Mouse (Mus musculus): ENCODE results near the gene Wdr54. TPM values are rescaled to one million over a fixed set of nuclear protein-coding genes. Genes with fewer than 3 reads are reported as not detected.
A peak's percentile ranks its signal among the peaks of the same experiment; 100 is the strongest.

Gene Wdr54
- total RNA-seq, 2 experiments from 2014 or later, result not detected

- no peak for ATAC-seq (replicated peaks; ENCODE audit: low FRiP score, poor library complexity, severe bottlenecking)
Measured at GRCm38 (mm10) chr6:83134226-83134625, 22.0 kb downstream of the Wdr54 start.

- ATAC-seq (replicated peaks; ENCODE audit: low FRiP score, poor library complexity, severe bottlenecking), result no peak
Measured at GRCm38 (mm10) chr6:83132176-83132919, 23.8 kb downstream of the Wdr54 start.

GRCm38 (mm10) chr6:83131469-83132034 lies 24.6 kb downstream of the Wdr54 start:
- ATAC-seq (replicated peaks; ENCODE audit: low FRiP score, poor library complexity, severe bottlenecking), result no peak

GRCm38 (mm10) chr6:83127419-83127818 lies 28.8 kb downstream of the Wdr54 start:
- ATAC-seq (replicated peaks; ENCODE audit: low FRiP score, poor library complexity, severe bottlenecking), result no peak

GRCm38 (mm10) chr6:83125331-83125730 lies 30.9 kb downstream of the Wdr54 start, which contains the start of gene Ino80b:
Ino80b (minus strand) TSS chr6:83125431.
- no peak for ATAC-seq (replicated peaks; ENCODE audit: low FRiP score, poor library complexity, severe bottlenecking)

GRCm38 (mm10) chr6:83124851-83125312 lies 31.3 kb downstream of the Wdr54 start:
- ATAC-seq (replicated peaks; ENCODE audit: low FRiP score, poor library complexity, severe bottlenecking), result peak; percentile 69

GRCm38 (mm10) chr6:83122961-83123360 lies 33.2 kb downstream of the Wdr54 start:
- ATAC-seq (replicated peaks; ENCODE audit: low FRiP score, poor library complexity, severe bottlenecking), result no peak

- peak; percentile 24 for ATAC-seq (replicated peaks; ENCODE audit: low FRiP score, poor library complexity, severe bottlenecking)
Measured at GRCm38 (mm10) chr6:83121863-83122710, 34.1 kb downstream of the Wdr54 start.

- peak; percentile 81 for ATAC-seq (replicated peaks; ENCODE audit: low FRiP score, poor library complexity, severe bottlenecking)
Measured at GRCm38 (mm10) chr6:83120930-83121862, 35.0 kb downstream of the Wdr54 start, which contains the start of gene Wbp1. Wbp1 (minus strand) TSS chr6:83121559.

- no peak for ATAC-seq (replicated peaks; ENCODE audit: low FRiP score, poor library complexity, severe bottlenecking)
Measured at GRCm38 (mm10) chr6:83119734-83120051, 36.5 kb downstream of the Wdr54 start.

GRCm38 (mm10) chr6:83118825-83119733 lies 37.1 kb downstream of the Wdr54 start:
- no peak for ATAC-seq (replicated peaks; ENCODE audit: low FRiP score, poor library complexity, severe bottlenecking)

- ATAC-seq (replicated peaks; ENCODE audit: low FRiP score, poor library complexity, severe bottlenecking), result no peak
Measured at GRCm38 (mm10) chr6:83118369-83118768, 37.8 kb downstream of the Wdr54 start.

GRCm38 (mm10) chr6:83117616-83118015 lies 38.6 kb downstream of the Wdr54 start:
- ATAC-seq (replicated peaks; ENCODE audit: low FRiP score, poor library complexity, severe bottlenecking), result no peak

- no peak for ATAC-seq (replicated peaks; ENCODE audit: low FRiP score, poor library complexity, severe bottlenecking)
Measured at GRCm38 (mm10) chr6:83117165-83117438, 39.1 kb downstream of the Wdr54 start.

GRCm38 (mm10) chr6:83116373-83117164 lies 39.6 kb downstream of the Wdr54 start:
- ATAC-seq (replicated peaks; ENCODE audit: low FRiP score, poor library complexity, severe bottlenecking), result no peak

GRCm38 (mm10) chr6:83115682-83116372 lies 40.4 kb downstream of the Wdr54 start:
- peak; percentile 6; the same call in 1 of the 2 replicates for ATAC-seq (replicated peaks; ENCODE audit: low FRiP score, poor library complexity, severe bottlenecking)

- peak; percentile 88 for ATAC-seq (replicated peaks; ENCODE audit: low FRiP score, poor library complexity, severe bottlenecking)
Measured at GRCm38 (mm10) chr6:83115011-83115671, 41.1 kb downstream of the Wdr54 start, which contains the start of gene Mogs. Mogs (plus strand) TSS chr6:83115496.

Measured in erythroblast, adult 5-6 weeks (primary cell).